Mouse (Mus musculus) C2C12 (cell line): ENCODE data around the gene Gm21954. TPM values are rescaled to one million over a fixed set of nuclear protein-coding genes. Genes with fewer than 3 reads are reported as not detected.

Experiments used
- H3K27me3 ChIP-seq: one replicate; pipeline ENCODE4 v1.6.1; 2011; ENCODE audit not compliant: control insufficient read depth, insufficient read depth, insufficient read length
- H3K36me3 ChIP-seq: one replicate; pipeline ENCODE4 v1.6.1; 2011; ENCODE audit not compliant: control insufficient read depth, insufficient read depth
- H3K4me3 ChIP-seq: one replicate; pipeline ENCODE4 v1.5.1; 2011; ENCODE audit warnings: mild to moderate bottlenecking, control low read depth; ENCODE audit not compliant: poor library complexity, insufficient read depth, severe bottlenecking
- H3K79me2 ChIP-seq: one replicate; pipeline ENCODE4 v1.6.1; 2011; ENCODE audit not compliant: control insufficient read depth, insufficient read depth
- H3K79me3 ChIP-seq: one replicate; pipeline ENCODE4 v1.6.1; 2011; ENCODE audit warnings: low read depth, control low read depth
- H3ac ChIP-seq: one replicate; pipeline ENCODE3; 2011; ENCODE audit warnings: low read depth; ENCODE audit not compliant: control insufficient read depth, insufficient read length
- CEBPB ChIP-seq: IDR thresholded peaks from one replicate; pipeline ENCODE4 v1.6.1; 2011; ENCODE audit warnings: low read depth, mild to moderate bottlenecking, control low read depth, moderate library complexity
- CTCF ChIP-seq: IDR thresholded peaks from one replicate; pipeline ENCODE4 v1.5.1; 2011; ENCODE audit not compliant: control insufficient read depth, insufficient read depth, insufficient read length
- FOSL1 ChIP-seq: IDR thresholded peaks from one replicate; pipeline ENCODE4 v1.8.0; 2011; ENCODE audit warnings: mild to moderate bottlenecking, low read length; ENCODE audit not compliant: poor library complexity, insufficient read depth, severe bottlenecking
- MAX ChIP-seq: IDR thresholded peaks from one replicate; pipeline ENCODE4 v1.6.1; 2011; ENCODE audit warnings: mild to moderate bottlenecking, control low read depth
- MYOD1 ChIP-seq: IDR thresholded peaks from one replicate; pipeline ENCODE4 v1.6.1; 2011; ENCODE audit warnings: low read depth; ENCODE audit not compliant: control insufficient read depth, insufficient read length
- MYOG ChIP-seq: IDR thresholded peaks from one replicate; pipeline ENCODE4 v1.6.1; 2011; ENCODE audit not compliant: control insufficient read depth, insufficient read length; ENCODE audit errors: extremely low read depth
- USF1 ChIP-seq: IDR thresholded peaks from one replicate; pipeline ENCODE4 v1.6.1; 2011; ENCODE audit warnings: low read depth, mild to moderate bottlenecking, control low read depth, moderate library complexity
- polyA plus RNA-seq: library from polyadenylated mRNA; unstranded; fragments of >200 nt; fragmentation: generic; extraction: Trizol; gene quantifications from one replicate; pipeline ENCODE4 v1.2.1, GENCODE M21; 2012; ENCODE audit warnings: missing spikeins

Gene Gm21954
- polyA plus RNA-seq, 1 experiment = not detected

GRCm38 (mm10) chr3:55442012-55442645, 29.9 kb downstream of the Gm21954 start:
- H3K79me2 ChIP-seq = no peaks in the 10 kb centered on the region
- no peak overlapping the region for H3ac ChIP-seq
- H3K79me3 ChIP-seq = no peaks in the 10 kb centered on the region
- H3K27me3 ChIP-seq = no peaks in the 10 kb centered on the region
- H3K36me3 ChIP-seq = no peaks in the 10 kb centered on the region
- no peak overlapping the region for H3K4me3 ChIP-seq
- TF ChIP-seq CEBPB (no peak), MYOD1 (no peak), MYOG (no peak), CTCF (no peak)

GRCm38 (mm10) chr3:55440342-55440741, 31.7 kb downstream of the Gm21954 start:
- H3K4me3 ChIP-seq = no peak overlapping the region
- no peak for TF ChIP-seq FOSL1
- TF ChIP-seq MAX = no peak
- no peak for TF ChIP-seq CTCF
- TF ChIP-seq USF1 = no peak
- TF ChIP-seq CEBPB = no peak
- TF ChIP-seq MYOD1 = no peak
- no peak for TF ChIP-seq MYOG
- no peaks in the 10 kb centered on the region for H3K79me3 ChIP-seq
- no peaks in the 10 kb centered on the region for H3K36me3 ChIP-seq
- H3K27me3 ChIP-seq = no peaks in the 10 kb centered on the region
- H3ac ChIP-seq = no peak overlapping the region
- H3K79me2 ChIP-seq = no peaks in the 10 kb centered on the region

GRCm38 (mm10) chr3:55438824-55439446, 33.1 kb downstream of the Gm21954 start:
- TF ChIP-seq CEBPB (no peak), MAX (no peak), MYOG (no peak), CTCF (no peak), USF1 (no peak), FOSL1 (no peak), MYOD1 (no peak)
- Histone ChIP-seq H3K4me3 (no peak overlapping the region), H3K79me2 (no peaks in the 10 kb centered on the region), H3K79me3 (no peaks in the 10 kb centered on the region), H3ac (no peak overlapping the region), H3K27me3 (no peaks in the 10 kb centered on the region), H3K36me3 (no peaks in the 10 kb centered on the region)

- no peaks in the 10 kb centered on the region for H3K79me2 ChIP-seq
- H3ac ChIP-seq = no peak overlapping the region
These were observed 37.7 kb downstream of the Gm21954 start for GRCm38 (mm10) chr3:55434276-55434675.

GRCm38 (mm10) chr3:55431223-55431622, 40.8 kb downstream of the Gm21954 start:
- Histone ChIP-seq H3K4me3 (no peak overlapping the region), H3K27me3 (no peaks in the 10 kb centered on the region), H3K36me3 (no peaks in the 10 kb centered on the region), H3ac (no peak overlapping the region), H3K79me2 (no peaks in the 10 kb centered on the region), H3K79me3 (no peaks in the 10 kb centered on the region)
- TF ChIP-seq USF1 (no peak), CEBPB (no peak), MYOD1 (no peak)

More at GRCm38 (mm10) chr3:55434276-55434675, 37.7 kb downstream of the Gm21954 start:
- H3K27me3 ChIP-seq = no peaks in the 10 kb centered on the region
- H3K4me3 ChIP-seq = no peak overlapping the region
- TF ChIP-seq CEBPB (no peak), USF1 (no peak), MAX (no peak), MYOG (no peak), FOSL1 (no peak), MYOD1 (no peak), CTCF (no peak)
- no peaks in the 10 kb centered on the region for H3K79me3 ChIP-seq
- no peaks in the 10 kb centered on the region for H3K36me3 ChIP-seq

DNA sequence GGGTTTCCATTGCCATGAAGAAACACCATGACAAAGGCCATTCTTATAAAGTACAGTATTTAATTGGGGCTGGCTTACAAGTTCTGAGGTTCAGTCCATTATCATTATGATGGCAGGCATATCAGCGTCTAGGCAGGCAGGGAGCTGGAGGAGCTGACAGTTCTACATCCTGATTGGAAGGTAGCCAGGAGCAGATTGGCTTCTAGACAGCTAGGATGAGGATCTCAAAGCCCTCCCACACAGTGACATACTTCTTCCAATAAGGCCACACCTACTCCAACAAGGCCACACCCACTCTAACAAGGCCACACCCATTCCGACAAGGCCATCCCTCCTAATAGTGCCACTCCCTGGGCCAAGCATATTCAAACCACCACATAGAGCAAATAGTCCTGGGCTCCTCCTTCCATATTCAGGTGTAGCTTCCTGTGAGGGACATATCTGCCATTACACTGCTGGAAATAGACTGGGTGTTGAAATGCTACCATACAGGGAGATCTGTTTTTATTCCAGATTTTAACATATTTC, 41.9 kb downstream of the Gm21954 start:
- Histone ChIP-seq H3K36me3 (no peaks in the 10 kb centered on the region), H3K27me3 (no peaks in the 10 kb centered on the region), H3K79me2 (no peaks in the 10 kb centered on the region), H3K79me3 (no peaks in the 10 kb centered on the region), H3ac (no peak overlapping the region), H3K4me3 (no peak overlapping the region)
- TF ChIP-seq CEBPB (no peak), FOSL1 (no peak)
